Mouse (Mus musculus) CH12F3 (cell line): ENCODE measurements around the gene Pqbp1.

Experiments used
- in situ Hi-C: fragments of 300-500 bp; cut with MboI; formaldehyde crosslinking; loops from 2 replicates; pipeline ENCODE4 v1.14.3; 2020; ENCODE audit warnings: low sequenced_read_pairs

Gene Pqbp1

DNA sequence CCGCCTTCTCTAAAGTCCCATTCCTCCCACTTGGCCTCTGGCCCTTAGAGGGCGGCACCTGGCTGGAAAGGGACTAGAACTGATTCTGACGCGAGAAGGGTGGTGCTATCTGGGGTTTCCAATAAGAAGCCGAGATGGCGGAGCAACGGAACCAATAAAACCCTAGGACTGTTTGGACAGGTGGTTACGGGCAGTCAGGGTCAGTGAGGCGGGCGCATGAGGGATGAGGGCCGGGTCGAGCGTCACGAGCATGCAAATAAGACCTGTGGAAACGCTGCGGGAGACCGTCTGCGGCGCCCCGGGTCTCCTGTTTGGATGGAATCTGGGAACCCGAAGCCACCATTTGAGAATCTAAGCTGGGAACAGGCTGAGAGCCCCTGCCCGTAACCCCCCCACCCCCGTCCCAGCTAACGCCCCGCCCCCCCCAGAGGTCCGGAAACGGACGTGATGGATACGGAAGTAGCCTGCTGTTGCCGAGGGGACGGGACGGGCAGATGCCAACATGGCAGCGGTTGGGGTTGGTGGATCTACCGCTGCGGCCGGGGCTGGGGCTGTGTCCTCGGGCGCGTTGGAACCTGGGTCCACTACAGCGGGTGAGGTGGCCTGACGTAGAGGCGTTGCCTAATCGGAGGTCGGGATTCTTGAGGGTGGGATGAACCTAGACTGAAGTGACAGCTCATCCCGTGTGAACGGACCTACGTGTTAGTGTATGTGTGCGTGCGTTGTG is 15.1 kb downstream of the Pqbp1 start, which contains the start of gene Slc35a2:
Gene Slc35a2 (plus strand): TSS at position 188 of the 727 bp plus-strand sequence.
- in situ Hi-C loops, result no loop called here

- in situ Hi-C loops, result no loop called here
Observed at GRCm38 (mm10) chrX:7879819-7880218, 19.2 kb downstream of the Pqbp1 start.

GRCm38 (mm10) chrX:7878495-7878894 is 20.6 kb downstream of the Pqbp1 start:
- in situ Hi-C loops, result no loop called here

GRCm38 (mm10) chrX:7878007-7878419 is 21.1 kb downstream of the Pqbp1 start, which contains the start of gene Pim2:
Gene Pim2, plus strand, starts transcription at chrX:7878262.
- in situ Hi-C loops, result no loop called here

DNA sequence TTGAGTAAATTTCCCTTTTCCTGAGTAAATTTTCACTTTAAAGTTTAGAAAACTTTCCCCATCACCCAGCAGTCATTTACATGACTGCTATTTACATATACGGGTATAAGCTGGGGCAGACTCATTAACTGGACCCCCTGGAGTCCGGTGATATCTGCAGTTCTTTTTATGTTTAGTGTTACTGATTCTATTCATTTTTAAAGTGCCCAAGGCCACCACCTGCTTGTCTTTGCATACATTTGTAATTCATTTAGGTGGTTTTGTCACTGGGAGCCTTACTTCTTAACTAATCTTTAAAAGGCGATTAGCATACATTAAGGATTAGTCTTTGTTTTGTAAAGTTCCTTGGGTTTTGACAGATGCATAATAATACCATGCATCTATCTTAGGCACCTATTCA is 29.2 kb downstream of the Pqbp1 start:
- in situ Hi-C loops, result no loop called here

GRCm38 (mm10) chrX:7868506-7868905 is 30.6 kb downstream of the Pqbp1 start:
- in situ Hi-C loops, result no loop called here

DNA sequence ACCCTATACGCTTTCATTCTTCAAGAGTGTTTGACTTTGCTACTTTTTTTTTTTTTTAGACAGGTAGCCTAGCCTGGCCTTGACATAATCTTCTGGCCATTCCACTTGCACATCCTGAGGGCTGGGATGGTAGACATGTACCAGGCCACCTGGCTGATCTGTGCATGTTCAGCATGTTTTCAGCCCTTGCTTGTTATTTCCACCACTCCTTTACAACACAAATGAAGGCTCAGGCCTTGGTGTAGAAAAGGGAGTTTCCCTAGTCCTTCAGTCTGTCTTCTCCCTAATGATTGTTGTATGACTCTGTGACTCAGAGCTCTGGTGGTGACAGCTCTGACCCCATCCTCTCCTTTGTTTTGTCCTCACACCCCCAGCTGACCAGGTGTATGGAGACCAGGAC is 31.9 kb downstream of the Pqbp1 start:
- in situ Hi-C loops, result no loop called here

GRCm38 (mm10) chrX:7865786-7866185 is 33.3 kb downstream of the Pqbp1 start:
- in situ Hi-C loops, result no loop called here

GRCm38 (mm10) chrX:7865343-7865742 is 33.7 kb downstream of the Pqbp1 start:
- in situ Hi-C loops, result no loop called here

DNA sequence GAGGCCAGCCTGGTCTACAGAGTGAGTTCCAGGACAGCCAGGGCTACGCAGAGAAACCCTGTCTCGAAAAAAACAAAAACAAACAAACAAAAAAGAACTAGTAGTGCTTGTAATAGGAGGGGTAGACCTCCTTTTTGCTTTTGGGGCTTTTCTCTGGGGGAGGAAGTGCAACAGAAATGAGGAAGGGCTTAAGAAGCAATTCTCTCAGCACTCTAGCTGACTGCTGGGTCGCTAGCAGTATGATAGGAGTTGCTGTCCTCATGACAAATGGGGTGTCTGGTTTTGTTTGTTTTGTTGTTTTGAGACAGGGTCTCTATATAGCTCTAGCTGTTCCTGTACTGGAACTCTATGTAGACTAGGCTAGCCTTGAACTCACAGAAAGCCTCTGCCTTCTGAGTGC is 34.5 kb downstream of the Pqbp1 start:
- in situ Hi-C loops, result no loop called here

DNA sequence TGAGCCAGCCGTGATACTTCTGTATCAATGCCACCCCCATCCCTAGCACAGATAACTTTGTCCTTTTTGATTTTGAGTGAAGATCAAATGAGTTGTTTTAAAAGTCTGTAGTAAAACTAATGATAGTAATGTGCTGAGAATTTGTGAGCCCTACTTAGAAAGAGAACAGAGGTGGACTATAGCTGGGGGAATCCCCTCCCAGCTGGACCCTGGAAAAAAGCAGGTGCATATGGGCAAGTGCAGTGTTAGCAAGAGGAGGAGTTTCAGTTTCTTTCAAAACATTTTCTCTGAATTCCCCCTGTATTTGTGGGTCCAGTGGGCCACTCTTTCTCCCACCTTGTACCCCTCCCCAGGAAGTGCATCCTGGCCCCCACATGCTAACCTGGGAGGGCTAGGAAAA is 35.9 kb downstream of the Pqbp1 start:
- in situ Hi-C loops, result no loop called here

- in situ Hi-C loops, result no loop called here
Observed at GRCm38 (mm10) chrX:7859191-7859753, 39.8 kb downstream of the Pqbp1 start.

- in situ Hi-C loops, result no loop called here
Observed at GRCm38 (mm10) chrX:7854578-7854977, 44.5 kb downstream of the Pqbp1 start.

- in situ Hi-C loops, result no loop called here
Observed at GRCm38 (mm10) chrX:7847845-7848244, 51.2 kb downstream of the Pqbp1 start.
